Mouse (Mus musculus): ENCODE measurements around the gene Trex1.
A peak's percentile ranks its signal among the peaks of the same experiment; 100 is the strongest.

Gene Trex1

DNA sequence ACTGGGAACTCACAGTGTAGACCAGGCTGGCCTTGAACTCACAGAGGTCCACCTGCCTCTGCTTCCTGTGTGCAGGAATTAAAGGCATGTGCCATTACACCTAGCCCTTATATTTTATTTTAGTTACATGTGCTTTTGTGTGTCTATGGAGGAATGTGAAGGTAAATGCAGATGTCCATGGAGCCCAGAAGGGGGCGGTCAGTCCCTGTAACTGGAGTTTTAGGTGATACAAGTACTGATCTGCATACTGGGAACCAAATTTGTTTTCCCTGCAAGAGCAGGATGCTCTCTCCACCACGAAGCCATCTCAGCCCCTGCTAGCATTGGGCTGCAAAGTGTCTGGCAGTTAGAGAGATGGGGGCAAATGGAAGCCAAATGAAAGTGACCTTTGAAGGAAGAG, 25.4 kb upstream of the Trex1 start:
- peak in 1 of 2 experiments; percentile 2 for DNase-seq

DNA sequence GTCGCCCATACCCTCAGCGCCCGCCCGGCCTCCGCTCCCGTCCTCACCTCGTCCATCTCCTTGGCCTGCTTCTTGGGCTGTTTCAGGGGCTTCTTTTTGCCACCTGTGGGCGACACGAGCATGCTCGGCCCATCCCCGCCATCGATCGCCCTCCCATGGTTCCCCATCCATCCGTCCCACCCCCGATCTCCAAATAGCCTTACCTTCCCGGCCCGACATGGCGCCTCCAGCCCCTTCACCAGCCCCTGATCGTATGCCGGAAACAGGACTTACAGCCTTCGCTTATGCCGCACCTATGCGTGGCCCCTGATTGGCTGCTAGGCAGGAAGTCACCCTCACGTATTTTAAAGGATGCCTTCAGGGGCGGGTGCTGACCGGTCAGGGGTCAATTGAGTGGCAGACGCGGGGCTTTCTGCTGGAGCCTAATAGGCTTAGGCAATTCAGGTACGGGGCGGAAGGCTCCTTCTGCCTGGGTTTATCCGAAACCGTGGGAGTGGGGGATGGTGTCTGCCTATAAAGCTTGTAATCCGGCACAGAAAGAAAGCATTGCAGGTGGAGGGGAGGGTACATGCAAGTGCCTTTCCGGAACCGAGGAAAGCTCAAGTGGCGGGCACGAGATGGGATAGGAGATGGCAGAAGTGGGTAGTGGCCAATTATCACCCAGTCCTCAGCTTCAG, 22.7 kb upstream of the Trex1 start, which contains the start of the genes Ccdc51 and Tma7:
TSS of gene Ccdc51 (plus strand) at position 370 of the 677 bp plus-strand sequence.
TSS of gene Tma7 (minus strand) at position 464 of the 677 bp plus-strand sequence.
- peak; percentile 88 to 91 for DNase-seq

DNA sequence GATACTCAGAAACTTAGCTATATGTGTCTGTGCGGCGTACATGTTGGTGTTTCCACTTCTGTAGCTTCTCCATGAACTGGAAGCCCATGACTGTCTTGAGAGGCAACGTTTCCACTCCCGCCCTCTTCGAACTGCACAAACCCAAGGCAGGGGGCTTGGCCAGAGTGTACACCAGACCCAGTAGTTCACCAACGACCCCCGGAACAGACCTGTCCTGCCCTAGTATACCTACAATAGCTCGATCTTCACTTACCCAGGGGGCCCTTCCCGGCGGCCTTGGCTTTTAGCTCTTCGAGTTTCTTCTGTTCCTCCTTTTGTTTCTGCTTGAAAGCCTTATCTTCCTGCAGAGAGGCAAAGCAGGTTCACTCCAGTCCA, 22.2 kb upstream of the Trex1 start:
- DNase-seq, result no peak

DNA sequence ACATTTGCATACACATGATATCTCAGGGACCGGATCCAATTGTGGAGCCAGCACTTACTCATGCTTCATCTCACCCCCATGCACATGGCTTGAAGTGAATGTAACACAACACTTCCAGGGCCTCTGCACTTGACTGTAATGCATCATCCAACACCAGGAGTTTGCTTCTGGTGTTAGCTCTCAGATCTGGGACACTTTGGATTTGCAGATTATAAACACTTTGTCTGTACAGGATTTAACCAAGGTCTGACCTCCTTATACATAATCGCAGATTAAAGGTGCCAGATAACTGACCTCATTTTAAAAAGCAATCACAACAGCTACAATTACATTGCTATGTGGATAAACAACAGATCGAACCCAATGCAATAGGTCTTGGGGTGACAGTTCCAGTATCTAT, 21.0 kb upstream of the Trex1 start:
- no peak for DNase-seq

DNA sequence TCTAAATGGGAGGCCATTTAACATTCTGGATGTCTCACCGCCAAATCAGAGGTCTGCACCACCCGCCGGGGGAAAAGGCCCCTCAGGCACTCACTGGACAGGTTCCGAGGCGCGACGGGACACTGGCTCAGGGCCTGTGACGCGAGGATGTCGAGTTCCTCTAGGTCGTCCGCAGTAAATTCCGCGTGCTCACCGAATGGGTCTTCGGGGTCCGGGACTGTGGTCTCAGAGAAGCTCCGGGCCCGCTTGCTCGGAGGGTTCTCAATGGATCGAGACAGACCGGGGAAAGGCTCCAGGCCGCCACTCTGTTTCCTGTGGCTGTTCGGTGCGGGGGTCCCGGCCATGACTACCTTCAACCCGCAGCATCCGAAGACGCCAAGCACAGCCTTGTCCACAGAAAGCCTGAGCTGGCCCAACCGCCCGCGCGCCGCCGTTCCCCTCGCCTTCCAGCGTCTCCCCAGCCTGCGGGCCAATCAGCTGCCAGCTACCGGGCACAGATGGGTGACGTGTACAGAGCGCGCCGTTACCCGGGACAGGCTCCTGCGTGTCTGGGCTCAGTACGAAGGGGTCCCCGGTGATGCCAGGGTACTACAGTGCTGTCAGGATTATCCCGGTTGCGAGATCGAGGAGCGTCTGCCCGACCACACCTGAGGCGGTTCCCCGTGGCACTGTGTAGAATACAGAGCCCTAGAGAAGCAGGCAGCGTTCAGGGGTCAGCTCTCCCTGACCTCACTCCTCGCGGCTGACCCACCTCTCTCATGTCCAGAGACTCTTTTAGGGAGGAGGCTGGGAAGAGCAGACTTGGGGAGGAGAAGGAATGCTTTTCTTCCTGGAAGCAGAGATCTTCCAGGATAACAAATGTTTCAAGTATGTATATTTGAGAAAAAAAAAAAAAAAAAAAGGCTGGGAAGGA, 14.4 kb upstream of the Trex1 start, which contains the start of gene Atrip:
TSS of gene Atrip (minus strand) at position 464 of the 913 bp plus-strand sequence.
- peak; percentile 89 to 92 for DNase-seq

DNA sequence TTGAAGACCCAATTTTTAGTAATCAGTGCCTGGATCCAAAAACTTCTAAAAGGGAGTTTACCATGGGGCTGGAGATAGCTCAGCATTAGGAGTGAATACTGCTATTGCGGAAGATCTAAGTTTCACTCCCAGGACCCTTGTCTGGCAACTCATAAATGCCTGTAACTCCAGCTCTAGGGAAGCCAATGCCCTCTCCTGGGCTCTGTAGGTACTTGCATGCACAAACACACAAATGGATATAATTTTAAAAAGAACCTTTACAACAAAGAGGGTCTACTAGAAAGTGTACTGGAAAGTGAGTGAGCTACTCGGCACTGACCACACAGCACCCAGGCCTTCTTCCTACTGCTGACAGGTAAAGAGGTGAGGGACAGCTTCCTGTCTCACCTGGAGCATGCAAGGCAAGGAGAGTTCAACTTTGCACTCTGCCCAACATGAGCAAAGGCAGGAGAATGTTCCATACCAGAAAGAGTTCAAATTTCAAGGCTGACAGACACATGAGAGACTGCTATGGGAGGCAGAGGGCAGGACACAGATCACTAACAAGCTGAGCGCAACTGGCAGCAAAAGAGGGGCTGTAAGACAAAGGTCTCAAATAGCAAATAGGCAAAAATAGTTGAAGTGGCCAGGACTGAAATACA, 8.7 kb upstream of the Trex1 start:
- no peak for DNase-seq

DNA sequence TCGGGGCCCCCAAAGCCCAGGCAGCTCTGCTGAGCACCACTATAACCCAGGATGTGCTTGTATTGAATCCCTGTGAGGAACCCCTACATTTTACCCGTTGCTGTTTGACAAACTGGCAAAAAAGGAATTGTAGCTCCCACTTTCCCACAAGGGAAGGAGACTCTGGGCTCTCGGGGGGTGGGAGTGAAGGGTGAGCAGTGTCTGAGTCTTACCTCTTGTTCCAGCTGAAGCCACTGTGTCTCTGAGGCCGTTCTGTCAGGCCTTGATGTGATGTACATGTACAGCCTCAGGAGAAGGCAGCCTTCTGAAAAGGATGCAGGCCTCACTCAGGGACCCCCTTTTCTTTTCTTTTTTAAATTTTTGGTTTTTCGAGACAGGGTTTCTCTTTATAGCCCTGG, 1.4 kb upstream of the Trex1 start:
- DNase-seq, result no peak

DNA sequence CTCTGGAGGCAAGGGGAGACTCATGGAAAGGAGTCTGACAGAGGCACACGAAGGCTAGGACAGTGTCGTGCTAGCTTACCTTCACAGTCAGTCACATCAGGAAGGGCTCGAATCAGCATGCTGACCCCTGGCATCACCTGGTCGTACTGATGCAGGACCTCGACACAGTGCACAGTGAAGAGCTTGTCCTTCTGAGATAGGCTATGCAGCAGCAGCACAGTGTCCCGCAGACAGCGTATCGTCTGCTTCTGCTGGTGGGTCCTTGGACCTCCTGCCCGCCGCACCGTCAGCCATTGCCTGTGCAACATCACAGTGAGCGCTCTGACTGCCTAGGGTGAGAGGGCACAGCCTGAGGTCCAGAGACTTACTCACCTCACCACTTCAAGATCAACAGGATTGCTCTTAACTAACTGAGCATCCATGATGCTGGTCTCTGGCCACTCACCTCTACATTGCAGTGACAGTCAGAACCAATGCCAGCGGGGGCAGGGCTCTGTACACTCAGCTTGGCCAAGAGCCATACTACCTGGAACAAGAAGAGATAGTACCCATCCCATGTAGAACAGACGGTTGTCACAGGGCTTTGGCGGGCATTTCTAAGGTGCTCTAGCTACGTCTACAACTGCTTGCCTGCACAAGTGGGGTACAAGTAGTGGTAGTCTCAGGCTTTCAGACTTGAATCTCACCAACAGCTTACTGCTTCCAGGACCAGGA, 807 bp upstream of the Trex1 start:
- DNase-seq, result no peak

DNA sequence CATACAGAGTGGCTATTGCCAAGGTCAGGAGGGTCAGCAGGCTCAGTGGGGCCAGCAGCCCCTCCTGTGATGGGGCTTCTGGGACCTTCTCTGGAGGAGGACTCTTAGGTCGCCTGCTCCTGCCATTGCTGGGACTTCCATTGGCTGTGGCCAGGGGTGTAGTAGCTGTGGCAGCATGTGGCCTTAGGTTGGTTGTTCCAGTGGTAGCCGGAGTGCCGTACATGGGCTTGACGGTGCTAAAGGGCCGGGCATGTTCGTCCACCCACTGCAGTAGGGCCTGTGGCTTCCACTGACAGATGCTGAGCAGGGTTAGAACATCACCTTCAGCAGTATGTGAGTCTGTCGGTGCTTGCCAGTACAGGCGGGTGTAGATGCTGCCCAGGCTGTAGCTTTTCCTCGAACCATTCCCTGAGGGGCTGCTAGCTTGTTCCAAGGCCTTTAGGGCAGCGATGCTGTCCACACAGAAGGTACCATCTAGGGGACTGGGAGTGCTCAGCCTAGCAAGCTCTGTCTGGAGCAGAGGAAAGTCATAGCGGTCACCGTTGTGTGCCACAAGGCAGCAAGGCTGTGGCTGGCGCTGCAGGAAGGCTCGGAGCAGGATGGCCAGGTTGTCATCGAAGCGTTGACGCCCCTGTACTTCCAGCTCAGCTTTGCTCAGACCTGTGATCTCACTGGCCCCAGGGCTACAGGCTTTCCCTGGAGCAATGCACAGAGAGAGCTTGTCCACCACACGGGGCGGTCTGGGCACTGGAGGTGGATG, 1.3 kb downstream of the Trex1 start:
- peak in 1 of 2 experiments; percentile 9 for DNase-seq

DNA sequence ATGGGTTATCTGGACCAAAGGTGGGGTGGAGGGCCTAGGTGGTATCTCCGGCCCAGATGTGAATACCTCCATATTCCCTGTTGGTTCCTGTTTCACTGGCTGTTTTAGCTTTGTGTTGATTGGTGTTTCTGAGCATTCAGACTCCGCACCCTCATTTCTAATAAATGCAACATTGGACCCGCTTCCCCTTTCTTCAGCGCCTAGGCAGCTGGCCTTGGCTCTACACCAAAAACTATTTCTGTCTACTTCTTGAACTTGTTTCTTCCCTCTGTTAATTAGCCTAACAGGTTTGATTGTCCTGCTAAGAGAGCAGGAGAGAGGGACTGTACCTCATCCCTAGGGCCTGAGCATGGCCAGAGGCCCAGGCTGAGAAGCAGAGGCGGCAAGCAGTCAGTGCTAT, 2.0 kb downstream of the Trex1 start:
- DNase-seq, result peak in 1 of 2 experiments; percentile 22

DNA sequence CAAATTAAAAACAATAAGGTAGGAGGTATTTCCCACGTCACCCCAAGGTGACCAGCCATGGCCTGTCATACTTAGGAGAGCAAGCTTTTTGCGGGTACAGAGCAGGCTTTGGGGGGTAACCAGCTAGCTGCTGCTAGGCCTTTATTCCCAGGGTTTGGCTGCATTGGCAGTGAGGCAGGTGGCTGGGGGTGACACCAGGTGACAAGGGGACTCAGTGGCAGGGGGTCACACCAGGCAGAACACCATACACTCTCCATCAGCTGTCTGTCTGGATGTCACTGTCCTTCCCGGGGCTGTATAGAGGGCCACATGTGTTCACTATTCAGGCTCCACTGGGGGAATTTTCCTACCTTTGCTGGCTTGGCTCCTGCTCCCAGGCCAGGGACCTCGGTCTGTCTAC, 2.6 kb downstream of the Trex1 start:
- DNase-seq, result no peak

DNA sequence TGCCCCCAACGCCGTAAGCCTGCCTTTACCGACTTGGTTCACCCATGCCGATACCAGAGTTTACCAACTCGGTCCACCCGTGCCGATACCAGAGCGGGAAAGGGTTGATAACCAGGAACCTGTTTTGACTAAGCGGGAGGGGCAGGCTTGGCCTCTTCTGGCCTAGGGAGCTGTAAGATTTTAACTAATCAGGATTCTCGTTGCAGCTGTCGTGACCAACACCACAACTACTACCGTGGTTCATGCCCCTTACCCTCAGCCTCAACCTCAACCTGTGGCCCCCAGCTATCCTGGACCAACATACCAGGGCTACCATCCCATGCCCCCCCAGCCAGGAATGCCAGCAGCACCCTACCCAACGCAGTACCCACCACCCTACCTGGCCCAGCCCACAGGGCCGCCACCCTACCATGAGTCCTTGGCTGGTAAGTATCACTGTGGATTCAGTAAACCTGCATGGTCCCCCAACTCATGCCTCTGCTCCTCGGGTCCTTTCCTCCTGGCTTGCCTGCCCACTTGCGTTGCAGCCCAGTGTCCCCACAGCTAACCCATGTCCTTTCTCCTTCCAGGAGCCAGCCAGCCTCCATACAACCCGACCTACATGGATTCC, 3.3 kb downstream of the Trex1 start:
- DNase-seq, result no peak

DNA sequence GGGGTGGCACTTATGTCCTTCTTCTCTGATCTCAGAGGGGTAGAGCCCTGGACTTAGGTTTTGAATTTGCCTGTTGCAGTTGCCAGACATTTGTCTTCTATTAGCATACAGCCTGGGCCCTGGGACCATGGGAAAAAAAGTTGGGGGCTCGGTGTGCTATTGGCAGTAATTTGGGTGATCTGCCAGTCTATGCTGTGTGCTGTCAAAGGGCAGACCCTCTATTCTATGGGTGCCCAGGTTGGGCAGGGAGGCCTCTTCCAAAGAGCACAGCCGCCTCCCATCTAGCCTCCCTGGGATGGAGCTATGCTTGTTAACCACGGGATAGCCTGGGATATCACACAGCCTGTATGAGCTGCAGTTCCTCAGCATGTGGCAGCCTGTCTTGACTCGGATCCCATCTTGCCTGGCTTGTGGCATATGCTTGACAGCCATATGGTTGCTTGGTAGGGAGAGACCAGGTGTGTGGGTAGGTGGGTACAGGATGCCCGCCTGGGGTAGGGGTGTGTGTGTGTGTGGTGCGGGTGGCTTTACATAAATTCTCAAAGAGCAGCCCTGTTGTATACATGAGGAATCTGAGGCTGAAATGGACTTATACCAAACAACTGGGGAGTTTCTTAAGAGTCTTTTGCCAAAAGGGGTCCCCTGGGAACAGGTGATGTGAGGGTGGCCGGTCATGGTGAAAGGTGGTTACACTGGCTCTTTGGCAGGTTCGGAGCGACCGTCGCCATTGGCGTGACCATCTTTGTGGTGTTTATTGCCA, 4.1 kb downstream of the Trex1 start:
- no peak for DNase-seq

DNA sequence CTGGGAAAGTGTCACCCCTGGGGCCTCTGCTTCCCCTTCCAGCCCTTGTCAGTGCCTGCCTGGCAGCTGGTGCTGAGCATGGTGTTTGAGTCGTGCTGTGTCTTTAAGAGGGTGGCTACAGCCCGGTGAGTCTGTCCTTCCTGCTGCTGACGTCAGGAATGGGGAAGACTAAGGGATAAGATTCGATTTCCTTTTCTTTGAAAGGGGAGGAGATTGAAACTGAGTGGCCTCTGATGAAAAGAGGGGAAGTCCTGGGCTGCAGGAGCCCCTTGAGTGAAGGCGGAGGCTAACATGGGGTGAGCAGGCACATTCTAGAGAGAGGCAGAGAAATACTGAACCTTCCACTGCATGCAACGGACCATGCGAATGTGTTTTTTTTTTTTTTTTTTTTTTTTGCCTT, 4.8 kb downstream of the Trex1 start:
- DNase-seq, result peak; percentile 82 to 87

DNA sequence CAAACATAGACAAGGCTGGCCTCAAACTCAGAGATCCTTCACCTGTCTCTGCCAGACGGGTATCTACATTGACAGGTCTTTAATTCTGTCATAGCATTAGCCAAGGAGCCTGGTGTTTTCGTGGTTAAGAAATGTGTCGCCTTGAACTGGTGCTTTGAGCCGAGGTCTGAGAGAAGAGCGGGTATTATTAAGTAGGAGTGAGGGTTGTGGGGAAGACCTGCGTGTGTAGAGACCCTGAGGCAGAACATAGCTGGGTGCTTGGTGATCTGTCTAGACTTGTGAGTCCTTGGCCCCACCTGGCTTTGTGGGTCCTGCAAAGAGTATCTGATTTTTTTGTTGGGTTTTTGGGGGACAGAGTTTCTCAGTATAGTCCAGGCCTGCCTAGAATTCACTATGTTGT, 5.7 kb downstream of the Trex1 start:
- DNase-seq, result no peak

DNA sequence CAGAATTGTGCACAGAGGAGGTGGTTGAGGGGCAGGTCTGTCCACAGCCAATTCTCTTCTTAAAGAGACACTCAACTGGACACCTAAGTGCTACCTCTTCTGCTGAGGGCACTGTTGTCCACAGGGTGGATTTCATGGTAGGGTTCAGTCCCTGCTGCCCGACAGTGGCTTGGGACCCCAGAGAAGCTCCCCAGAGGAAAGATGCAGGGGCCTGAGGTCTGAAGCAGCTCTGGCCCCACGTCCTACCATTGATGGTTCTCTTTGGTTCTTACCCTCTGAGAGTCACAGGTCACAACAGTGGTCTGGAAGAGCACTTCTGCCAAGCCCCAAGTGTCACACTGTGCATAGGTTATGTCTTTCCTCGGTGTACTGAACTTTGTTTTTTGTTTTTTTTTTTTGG, 6.2 kb downstream of the Trex1 start:
- no peak for DNase-seq

DNA sequence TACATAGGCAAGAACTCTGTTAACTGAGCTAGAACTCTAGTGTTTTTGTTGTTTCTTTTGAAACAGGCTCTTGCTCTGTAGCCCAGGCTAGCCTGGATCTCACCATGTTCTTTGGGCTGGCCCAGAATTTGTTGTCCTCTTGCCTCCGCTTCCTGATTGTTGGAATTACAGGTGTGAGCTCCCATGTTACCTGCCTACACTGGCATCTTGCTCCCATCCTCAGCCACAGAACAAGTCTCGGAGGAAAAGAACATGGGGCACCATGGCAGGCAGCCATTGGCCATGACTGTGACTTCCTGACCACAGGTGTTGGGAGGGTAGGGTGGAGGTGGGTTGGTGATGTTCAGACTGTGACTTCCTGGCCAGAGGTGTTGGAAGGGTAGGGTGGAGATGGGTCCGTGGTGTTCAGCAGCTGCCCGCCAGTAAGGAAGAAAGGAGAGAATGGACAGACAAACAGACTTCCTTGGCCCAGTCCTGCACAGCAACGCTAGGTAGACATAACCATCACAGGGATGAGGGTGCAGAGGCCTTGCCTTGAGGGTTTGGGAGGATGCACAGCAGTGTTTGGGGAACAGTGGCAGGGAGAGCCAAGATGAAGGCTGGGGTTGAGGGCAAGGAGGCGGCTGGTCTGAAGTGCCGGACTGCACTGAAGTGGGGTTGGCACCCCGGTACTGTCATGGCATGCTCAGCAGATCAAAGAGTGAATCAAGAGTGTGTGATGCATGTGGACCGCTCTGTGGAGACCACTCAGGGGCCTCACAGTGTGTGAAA, 6.9 kb downstream of the Trex1 start:
- DNase-seq, result no peak

DNA sequence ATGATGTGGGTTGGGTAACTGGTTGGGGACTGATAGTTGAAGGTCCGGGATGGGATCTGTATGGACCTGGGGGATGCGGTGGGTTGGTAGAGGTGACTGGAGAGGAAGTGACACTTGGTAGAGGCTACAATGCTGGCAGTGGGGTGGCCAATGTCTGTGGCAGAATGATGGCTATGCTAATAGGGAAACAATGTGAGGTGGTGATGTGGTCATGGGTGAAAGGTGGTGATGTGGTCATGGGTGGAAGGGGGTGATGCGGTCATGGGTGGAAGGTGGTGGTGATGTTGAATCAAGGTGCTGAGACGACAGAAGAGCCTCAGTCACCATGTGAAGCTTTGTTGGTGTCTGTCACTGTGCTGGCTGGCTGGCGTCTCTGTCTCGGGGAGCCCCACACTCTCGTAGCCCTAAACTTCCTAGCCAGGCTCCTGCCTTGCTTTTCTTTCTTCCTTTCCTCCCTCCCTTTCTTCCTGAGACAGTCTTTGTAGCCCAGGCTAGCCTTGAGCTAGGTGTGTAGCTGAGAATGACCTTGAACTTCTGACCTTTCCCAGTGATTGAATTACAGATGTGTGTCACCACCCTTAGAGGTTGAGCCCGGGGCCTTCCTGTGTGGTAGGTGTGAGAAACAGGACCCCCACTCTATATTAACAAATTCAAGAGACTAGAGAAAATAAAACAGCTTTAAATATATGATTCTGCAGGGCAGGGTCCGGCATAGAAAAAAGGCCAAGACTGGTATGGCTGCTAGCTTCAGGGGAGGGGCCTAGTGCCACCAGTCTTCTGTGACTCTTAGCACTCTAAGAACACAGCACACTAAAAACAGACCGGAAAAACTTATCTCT, 7.7 kb downstream of the Trex1 start:
- no peak for DNase-seq

DNA sequence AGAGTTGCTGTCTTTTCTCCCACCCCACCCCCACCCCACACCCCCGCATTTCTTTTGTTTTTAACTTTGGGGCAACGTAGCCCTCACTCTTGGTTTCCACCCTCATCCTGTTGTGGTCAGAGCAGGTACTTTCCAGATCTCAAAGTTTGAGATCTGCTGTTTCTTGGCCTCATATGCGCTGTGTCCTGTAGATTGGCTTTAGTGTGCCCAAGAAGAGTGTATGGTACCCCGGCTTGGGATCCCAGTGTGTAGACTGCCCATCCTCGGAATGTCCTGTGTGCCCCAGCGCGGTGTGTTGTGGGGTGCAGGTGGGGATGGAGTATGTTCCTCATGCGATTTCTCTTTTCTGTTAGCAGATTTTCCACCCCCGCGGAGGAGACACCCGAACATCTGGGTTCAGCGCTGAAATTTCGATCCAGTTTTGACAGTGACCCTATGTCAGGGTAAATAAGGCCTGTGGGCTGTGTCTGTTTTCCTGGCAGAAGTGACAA, 8.5 kb downstream of the Trex1 start:
- DNase-seq, result no peak

Measured in lung, adult 18-20 months (tissue).